In the genomic region with DNA sequence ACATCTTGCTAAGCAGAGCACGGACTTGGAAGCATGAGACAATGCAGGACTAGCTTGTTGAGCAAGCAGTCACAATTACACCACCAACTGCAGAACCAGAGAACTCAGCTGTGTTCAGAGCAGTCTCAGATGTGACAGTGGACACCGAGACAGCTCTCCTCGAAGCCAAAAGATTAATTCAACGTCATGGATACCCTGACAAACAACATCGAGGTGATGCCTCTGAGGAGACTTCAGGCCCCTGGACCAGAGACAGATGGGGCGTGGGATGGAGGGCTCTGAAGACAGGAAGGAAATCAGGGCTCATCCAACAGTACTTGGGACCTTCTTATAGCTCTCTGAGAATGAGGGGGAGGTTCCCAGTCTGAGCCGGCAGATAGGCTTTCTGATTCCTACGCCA, we compare ENCODE assay signal across 18 mouse cellular contexts.
DNase-seq lines count a peak whose midpoint lies in the region; TF ChIP-seq lines count a peak whose summit lies in the region.
"Had no signal": no experiment of that assay in that cellular context is flagged by ENCODE, and none has a peak within 500 bp of the region (broad histone marks: within the 10 kb centered on the region; RNA-seq: fewer than 3 reads in every experiment).

No protein-coding gene starts in this region.

- DNase-seq in layer of hippocampus, adult 2 months (ENCODE audit: low spot score in 2 of 2), result no peak
- DNase-seq in layer of hippocampus, adult 9-10 months (ENCODE audit: low spot score), result no peak
- DNase-seq in right cerebral cortex, adult 18-20 months, result peak; percentile 78
- no peak for DNase-seq in right cerebral cortex, postnatal 10 days (ENCODE audit: low spot score in 2 of 2)
- peak; percentile 28 to 72 for DNase-seq in left cerebral cortex, adult 9 months (ENCODE audit: low spot score in 2 of 2)
- peak; percentile 51 to 53 for DNase-seq in right cerebral cortex, postnatal 36 days (ENCODE audit: low spot score in 2 of 2)
- no peak for DNase-seq in urinary bladder, postnatal 14 days (ENCODE audit: low spot score)
- DNase-seq: cerebellum, adult 9-11 months; heart, postnatal 14 days; kidney, adult 8-10 months; kidney, postnatal 36 days had no signal

- H3K4me3 ChIP-seq in layer of hippocampus, adult 2 months, result no peak overlapping the region
- H3K4me3 ChIP-seq: embryonic facial prominence, embryonic 12.5 days; erythroblast, embryonic 14.5 days; forebrain, embryonic 13.5 days; heart, embryonic 12.5 days; hindbrain, embryonic 12.5 days; limb, embryonic 15.5 days; neural tube, embryonic 15.5 days had no signal

- 0 out of 2 replicates have a peak overlapping the region, but pooled peaks have one; percentile 48 for H3K27ac ChIP-seq in layer of hippocampus, adult 2 months
- H3K27ac ChIP-seq: embryonic facial prominence, embryonic 12.5 days; forebrain, embryonic 13.5 days; hindbrain, embryonic 12.5 days; limb, embryonic 15.5 days; neural tube, embryonic 15.5 days had no signal

- no peak for TF ChIP-seq CTCF in layer of hippocampus, adult 2 months (conservative IDR thresholded peaks at IDR 0.05)

Comparison
In these comparisons a context has a peak if more than half of its experiments do, and no peak if none do; other contexts are left out.
1. DNase-seq: peak in right cerebral cortex, adult 18-20 months (single experiment), left cerebral cortex, adult 9 months (2 of 2) and right cerebral cortex, postnatal 36 days (2 of 2); none in layer of hippocampus, adult 2 months (0 of 2), layer of hippocampus, adult 9-10 months (single experiment), right cerebral cortex, postnatal 10 days (0 of 2) and urinary bladder, postnatal 14 days (single experiment).